Mouse (Mus musculus) brown adipose tissue, adult 24 weeks (tissue): Measurements from ENCODE around the gene Sox1. TPM values are rescaled to one million over a fixed set of nuclear protein-coding genes. Genes with fewer than 3 reads are reported as not detected.

Experiments
- H3K27ac ChIP-seq: fragments of 200-500 bp; replicated peaks from 2 replicates; pipeline ENCODE4 v1.5.1; 2012; ENCODE audit warnings: low read depth, mild to moderate bottlenecking, low read length
- H3K4me1 ChIP-seq: fragments of 200-500 bp; 2 replicates; pipeline ENCODE4 v1.6.1; 2012; ENCODE audit warnings: low read length, mixed read lengths; ENCODE audit not compliant: control insufficient read depth, insufficient read depth, insufficient read length
- H3K4me3 ChIP-seq: fragments of 200-500 bp; 2 replicates; pipeline ENCODE4 v1.5.1; 2012; ENCODE audit warnings: low read depth, mild to moderate bottlenecking, low read length, moderate library complexity; ENCODE audit not compliant: insufficient read depth
- polyA plus RNA-seq: library from polyadenylated mRNA; stranded (reverse); fragments of >200 nt; gene quantifications from 2 replicates; pipeline ENCODE4 v1.2.4, GENCODE M21; 2012; ENCODE audit not compliant: missing spikeins, insufficient read depth, insufficient read length

The Sox1 gene
- polyA plus RNA-seq, 1 experiment = not detected

GRCm38 (mm10) chr8:12385686-12386488, 9.2 kb upstream of the Sox1 start:
- H3K4me3 ChIP-seq = no peak overlapping the region
- no peak overlapping the region for H3K27ac ChIP-seq
- H3K4me1 ChIP-seq = no peaks in the 10 kb centered on the region; the same call in 1 of the 2 replicates

- no peaks in the 10 kb centered on the region; the same call in 1 of the 2 replicates for H3K4me1 ChIP-seq
- no peak overlapping the region for H3K4me3 ChIP-seq
- H3K27ac ChIP-seq = no peak overlapping the region
Observed at GRCm38 (mm10) chr8:12386530-12387222, 8.4 kb upstream of the Sox1 start.

GRCm38 (mm10) chr8:12387223-12387860, 7.8 kb upstream of the Sox1 start:
- H3K27ac ChIP-seq = no peak overlapping the region
- no peaks in the 10 kb centered on the region; the same call in 1 of the 2 replicates for H3K4me1 ChIP-seq
- no peak overlapping the region for H3K4me3 ChIP-seq

- Histone ChIP-seq H3K4me1 (no peaks in the 10 kb centered on the region; the same call in 1 of the 2 replicates), H3K4me3 (no peak overlapping the region), H3K27ac (no peak overlapping the region)
Observed at GRCm38 (mm10) chr8:12387901-12388300, 7.2 kb upstream of the Sox1 start.

- Histone ChIP-seq H3K4me3 (no peak overlapping the region), H3K4me1 (no peaks in the 10 kb centered on the region; the same call in 1 of the 2 replicates), H3K27ac (no peak overlapping the region)
Observed at GRCm38 (mm10) chr8:12388390-12389115, 6.5 kb upstream of the Sox1 start.

- Histone ChIP-seq H3K4me3 (no peak overlapping the region), H3K4me1 (no peaks in the 10 kb centered on the region; the same call in 1 of the 2 replicates), H3K27ac (no peak overlapping the region)
Observed at GRCm38 (mm10) chr8:12389116-12389471, 6.0 kb upstream of the Sox1 start.

GRCm38 (mm10) chr8:12389801-12390639, 5.1 kb upstream of the Sox1 start:
- no peaks in the 10 kb centered on the region; the same call in 1 of the 2 replicates for H3K4me1 ChIP-seq
- H3K4me3 ChIP-seq = no peak overlapping the region
- no peak overlapping the region for H3K27ac ChIP-seq

GRCm38 (mm10) chr8:12390640-12391365, 4.3 kb upstream of the Sox1 start:
- Histone ChIP-seq H3K4me1 (no peaks in the 10 kb centered on the region; the same call in 1 of the 2 replicates), H3K27ac (no peak overlapping the region), H3K4me3 (no peak overlapping the region)

GRCm38 (mm10) chr8:12391366-12392250, 3.5 kb upstream of the Sox1 start:
- Histone ChIP-seq H3K4me1 (no peaks in the 10 kb centered on the region; the same call in 1 of the 2 replicates), H3K4me3 (no peak overlapping the region), H3K27ac (no peak overlapping the region)

GRCm38 (mm10) chr8:12392801-12393200, 2.3 kb upstream of the Sox1 start:
- H3K4me1 ChIP-seq = no peaks in the 10 kb centered on the region
- H3K4me3 ChIP-seq = no peak overlapping the region
- H3K27ac ChIP-seq = no peak overlapping the region

GRCm38 (mm10) chr8:12394385-12395000, 602 bp upstream of the Sox1 start:
- no peak overlapping the region for H3K27ac ChIP-seq
- H3K4me1 ChIP-seq = no peaks in the 10 kb centered on the region
- H3K4me3 ChIP-seq = no peak overlapping the region

- H3K4me1 ChIP-seq = no peaks in the 10 kb centered on the region
- no peak overlapping the region for H3K27ac ChIP-seq
- H3K4me3 ChIP-seq = 0 out of 2 replicates have a peak overlapping the region, but pooled peaks have one; percentile 3
Observed at GRCm38 (mm10) chr8:12396501-12397345, 1.6 kb downstream of the Sox1 start.
